Mouse (Mus musculus): Measurements from ENCODE around the gene Ncs1. TPM values are rescaled to one million over a fixed set of nuclear protein-coding genes. Genes with fewer than 3 reads are reported as not detected.

The Ncs1 gene
- polyA plus RNA-seq, 1 experiment from 2014 or later: 95.5 TPM

GRCm38 (mm10) chr2:31305684-31306083 is 60.1 kb downstream of the Ncs1 start:
- no peaks in the 10 kb centered on the region for H3K27me3 ChIP-seq (ENCODE audit: control insufficient read depth, insufficient read depth, low read length)
- DNase-seq (ENCODE audit: low spot score): peak; percentile 52
- no peak overlapping the region for H3K9ac ChIP-seq (ENCODE audit: low read length)
- H3K36me3 ChIP-seq (ENCODE audit: control insufficient read depth, insufficient read depth, low read length): no peaks in the 10 kb centered on the region
- H3K27ac ChIP-seq (ENCODE audit: low read depth, low read length): no peak overlapping the region
- ATAC-seq (ENCODE audit: insufficient read depth, low FRiP score, low TSS enrichment): no peak
- H3K4me1 ChIP-seq (ENCODE audit: control insufficient read depth, insufficient read depth, low read length): no peaks in the 10 kb centered on the region
- H3K4me2 ChIP-seq (ENCODE audit: low read depth): no peak overlapping the region
- no peak overlapping the region for H3K4me3 ChIP-seq (ENCODE audit: low read depth, low read length)
- no peaks in the 10 kb centered on the region for H3K9me3 ChIP-seq (ENCODE audit: control insufficient read depth, low read length)
- WGBS: 45% methylated on average over 4 of the region's 4 CpGs

DNA sequence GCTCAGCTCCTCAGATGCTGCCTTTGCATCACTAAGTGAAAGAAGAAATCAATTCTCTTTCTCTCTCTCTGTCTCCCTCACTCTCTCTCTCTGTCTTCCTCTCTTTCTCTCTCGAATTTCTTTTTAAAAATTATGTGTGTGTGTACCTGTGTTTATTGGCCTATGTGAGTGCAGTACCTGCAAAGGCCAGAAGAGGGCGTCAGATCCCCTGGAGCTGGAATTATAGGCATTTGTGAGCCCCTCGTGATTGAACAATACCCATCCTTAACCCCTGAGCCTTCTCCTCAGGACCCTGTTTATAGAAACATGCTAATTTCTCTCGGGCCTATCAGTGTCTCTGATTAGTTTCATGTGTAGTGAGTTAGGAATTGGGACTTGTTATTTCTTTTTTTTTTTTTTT is 62.6 kb downstream of the Ncs1 start:
- H3K4me2 ChIP-seq (ENCODE audit: low read depth): no peak overlapping the region
- H3K36me3 ChIP-seq (ENCODE audit: control insufficient read depth, insufficient read depth, low read length): no peaks in the 10 kb centered on the region
- ATAC-seq (ENCODE audit: insufficient read depth, low FRiP score, low TSS enrichment): no peak
- H3K27ac ChIP-seq (ENCODE audit: low read depth, low read length): no peak overlapping the region
- no peak overlapping the region for H3K9ac ChIP-seq (ENCODE audit: low read length)
- peaks cover 9% of the 10 kb centered on the region for H3K27me3 ChIP-seq (ENCODE audit: control insufficient read depth, insufficient read depth, low read length)
- DNase-seq (ENCODE audit: low spot score): no peak
- 69% methylated on average over 4 of the region's 4 CpGs for WGBS
- H3K4me3 ChIP-seq (ENCODE audit: low read depth, low read length): no peak overlapping the region
- H3K9me3 ChIP-seq (ENCODE audit: control insufficient read depth, low read length): no peaks in the 10 kb centered on the region
- H3K4me1 ChIP-seq (ENCODE audit: control insufficient read depth, insufficient read depth, low read length): no peaks in the 10 kb centered on the region

GRCm38 (mm10) chr2:31309549-31309948 is 63.9 kb downstream of the Ncs1 start:
- no peak for ATAC-seq (ENCODE audit: insufficient read depth, low FRiP score, low TSS enrichment)
- 54% methylated on average over 15 of the region's 15 CpGs for WGBS
- DNase-seq (ENCODE audit: low spot score): no peak
- Histone ChIP-seq H3K4me3 (ENCODE audit: low read depth, low read length) (no peak overlapping the region), H3K4me1 (ENCODE audit: control insufficient read depth, insufficient read depth, low read length) (no peaks in the 10 kb centered on the region; the same call in 1 of the 2 replicates), H3K27ac (ENCODE audit: low read depth, low read length) (no peak overlapping the region), H3K36me3 (ENCODE audit: control insufficient read depth, insufficient read depth, low read length) (no peaks in the 10 kb centered on the region), H3K9ac (ENCODE audit: low read length) (no peak overlapping the region), H3K4me2 (ENCODE audit: low read depth) (no peak overlapping the region), H3K27me3 (ENCODE audit: control insufficient read depth, insufficient read depth, low read length) (peaks cover 22% of the 10 kb centered on the region), H3K9me3 (ENCODE audit: control insufficient read depth, low read length) (no peaks in the 10 kb centered on the region)

GRCm38 (mm10) chr2:31314007-31314465 is 68.4 kb downstream of the Ncs1 start, which contains the start of gene Hmcn2:
Gene Hmcn2 (plus strand): TSS chr2:31314415.
- Histone ChIP-seq H3K9me3 (ENCODE audit: control insufficient read depth, low read length) (no peaks in the 10 kb centered on the region), H3K4me2 (ENCODE audit: low read depth) (peak within 1 kb of the TSS; percentile 27), H3K9ac (ENCODE audit: low read length) (no peak within 1 kb of the TSS), H3K4me1 (ENCODE audit: control insufficient read depth, insufficient read depth, low read length) (no peaks in the 10 kb centered on the region; the same call in 1 of the 2 replicates), H3K4me3 (ENCODE audit: low read depth, low read length) (peak within 1 kb of the TSS; percentile 13; the same call in 1 of the 2 replicates), H3K27me3 (ENCODE audit: control insufficient read depth, insufficient read depth, low read length) (peaks cover 42% of the 10 kb centered on the region), H3K27ac (ENCODE audit: low read depth, low read length) (no peak within 1 kb of the TSS), H3K36me3 (ENCODE audit: control insufficient read depth, insufficient read depth, low read length) (no peaks in the 10 kb centered on the region)
- 2% methylated on average over 24 of the region's 33 CpGs for WGBS
- no peak for DNase-seq (ENCODE audit: low spot score)
- no peak for ATAC-seq (ENCODE audit: insufficient read depth, low FRiP score, low TSS enrichment)

GRCm38 (mm10) chr2:31318162-31318561 is 72.5 kb downstream of the Ncs1 start:
- Histone ChIP-seq H3K4me1 (ENCODE audit: control insufficient read depth, insufficient read depth, low read length) (no peaks in the 10 kb centered on the region; the same call in 1 of the 2 replicates), H3K36me3 (ENCODE audit: control insufficient read depth, insufficient read depth, low read length) (no peaks in the 10 kb centered on the region), H3K4me3 (ENCODE audit: low read depth, low read length) (no peak overlapping the region), H3K4me2 (ENCODE audit: low read depth) (no peak overlapping the region), H3K27ac (ENCODE audit: low read depth, low read length) (no peak overlapping the region), H3K9ac (ENCODE audit: low read length) (no peak overlapping the region), H3K9me3 (ENCODE audit: control insufficient read depth, low read length) (no peaks in the 10 kb centered on the region), H3K27me3 (ENCODE audit: control insufficient read depth, insufficient read depth, low read length) (peaks cover 34% of the 10 kb centered on the region)
- DNase-seq (ENCODE audit: low spot score) (no peak), ATAC-seq (ENCODE audit: insufficient read depth, low FRiP score, low TSS enrichment) (no peak)
- 30% methylated on average over 2 of the region's 2 CpGs for WGBS

DNA sequence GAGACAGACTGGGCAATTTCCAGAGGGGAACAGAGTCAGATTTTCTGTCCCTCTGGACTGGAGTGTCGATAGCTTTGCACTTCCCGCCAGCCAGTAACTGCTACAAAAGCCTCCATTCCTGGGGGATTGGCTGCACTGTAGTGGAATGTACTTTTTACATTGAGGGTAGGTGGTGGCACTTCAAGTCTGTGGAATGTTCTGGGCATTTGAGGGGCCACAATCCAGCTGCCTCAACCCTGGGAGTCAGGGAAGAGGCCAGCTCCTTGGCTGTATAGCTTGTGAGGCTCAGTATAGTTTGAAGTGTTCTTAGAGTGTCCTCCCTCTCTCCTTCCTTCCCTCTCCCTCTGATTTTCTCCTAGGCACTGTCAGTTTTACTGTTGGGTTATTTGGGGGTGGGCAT is 73.6 kb downstream of the Ncs1 start:
- H3K27me3 ChIP-seq (ENCODE audit: control insufficient read depth, insufficient read depth, low read length): peaks cover 23% of the 10 kb centered on the region
- H3K27ac ChIP-seq (ENCODE audit: low read depth, low read length): no peak overlapping the region
- DNase-seq (ENCODE audit: low spot score): no peak
- no peak for ATAC-seq (ENCODE audit: insufficient read depth, low FRiP score, low TSS enrichment)
- H3K9me3 ChIP-seq (ENCODE audit: control insufficient read depth, low read length): no peaks in the 10 kb centered on the region
- H3K4me1 ChIP-seq (ENCODE audit: control insufficient read depth, insufficient read depth, low read length): no peaks in the 10 kb centered on the region; the same call in 1 of the 2 replicates
- no peaks in the 10 kb centered on the region for H3K36me3 ChIP-seq (ENCODE audit: control insufficient read depth, insufficient read depth, low read length)
- H3K4me3 ChIP-seq (ENCODE audit: low read depth, low read length): no peak overlapping the region
- WGBS: 75% methylated on average over 2 of the region's 2 CpGs
- no peak overlapping the region for H3K4me2 ChIP-seq (ENCODE audit: low read depth)
- H3K9ac ChIP-seq (ENCODE audit: low read length): no peak overlapping the region

- 50% methylated on average over 10 of the region's 10 CpGs for WGBS
- Histone ChIP-seq H3K27me3 (ENCODE audit: control insufficient read depth, insufficient read depth, low read length) (no peaks in the 10 kb centered on the region), H3K9me3 (ENCODE audit: control insufficient read depth, low read length) (no peaks in the 10 kb centered on the region), H3K36me3 (ENCODE audit: control insufficient read depth, insufficient read depth, low read length) (no peaks in the 10 kb centered on the region), H3K4me1 (ENCODE audit: control insufficient read depth, insufficient read depth, low read length) (no peaks in the 10 kb centered on the region), H3K9ac (ENCODE audit: low read length) (no peak overlapping the region), H3K4me2 (ENCODE audit: low read depth) (no peak overlapping the region), H3K4me3 (ENCODE audit: low read depth, low read length) (no peak overlapping the region), H3K27ac (ENCODE audit: low read depth, low read length) (no peak overlapping the region)
- ATAC-seq (ENCODE audit: insufficient read depth, low FRiP score, low TSS enrichment): no peak
- no peak for DNase-seq (ENCODE audit: low spot score)
Observed at GRCm38 (mm10) chr2:31327186-31327585, 81.6 kb downstream of the Ncs1 start.

DNA sequence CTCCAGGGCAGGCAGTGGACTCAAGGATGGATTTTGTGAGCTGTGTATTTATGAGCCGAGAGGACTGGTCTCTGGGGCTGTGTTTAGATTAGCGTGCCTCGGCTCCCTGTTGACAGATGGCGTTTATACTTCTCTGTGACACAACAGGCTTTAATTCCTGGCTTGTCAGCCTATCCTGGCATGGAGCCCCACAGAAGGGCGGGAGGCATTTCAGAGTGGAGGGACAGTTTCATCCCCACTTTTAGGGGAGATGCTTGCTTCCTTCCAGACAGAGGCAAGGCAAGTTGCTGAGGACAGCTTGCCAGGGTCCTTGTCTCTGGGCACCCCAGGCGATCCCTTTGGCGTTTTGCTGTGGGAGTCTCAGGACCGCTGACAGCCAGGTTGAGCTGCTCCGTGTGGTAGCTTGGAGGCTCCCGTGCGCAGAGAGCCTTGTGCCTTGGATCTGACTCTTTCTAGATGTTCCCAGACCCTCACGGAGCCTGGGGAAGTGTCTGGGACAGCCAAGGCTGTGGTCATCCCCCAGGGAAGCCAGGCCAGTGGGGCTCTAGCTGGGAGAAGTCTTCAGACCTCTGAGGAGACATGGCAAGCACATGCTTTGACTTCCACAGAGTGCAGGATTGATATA is 92.2 kb downstream of the Ncs1 start:
- Histone ChIP-seq H3K4me1 (ENCODE audit: control insufficient read depth, insufficient read depth, low read length) (no peaks in the 10 kb centered on the region), H3K27ac (ENCODE audit: low read depth, low read length) (no peak overlapping the region), H3K4me3 (ENCODE audit: low read depth, low read length) (no peak overlapping the region), H3K4me2 (ENCODE audit: low read depth) (no peak overlapping the region), H3K27me3 (ENCODE audit: control insufficient read depth, insufficient read depth, low read length) (no peaks in the 10 kb centered on the region), H3K36me3 (ENCODE audit: control insufficient read depth, insufficient read depth, low read length) (no peaks in the 10 kb centered on the region), H3K9me3 (ENCODE audit: control insufficient read depth, low read length) (no peaks in the 10 kb centered on the region), H3K9ac (ENCODE audit: low read length) (no peak overlapping the region)
- no peak for DNase-seq (ENCODE audit: low spot score)
- ATAC-seq (ENCODE audit: insufficient read depth, low FRiP score, low TSS enrichment): no peak
- WGBS: 51% methylated on average over 12 of the region's 12 CpGs

GRCm38 (mm10) chr2:31339826-31340225 is 94.2 kb downstream of the Ncs1 start:
- no peaks in the 10 kb centered on the region for H3K4me1 ChIP-seq (ENCODE audit: control insufficient read depth, insufficient read depth, low read length)
- ATAC-seq (ENCODE audit: insufficient read depth, low FRiP score, low TSS enrichment): no peak
- peak; percentile 35 for DNase-seq (ENCODE audit: low spot score)
- no peak overlapping the region for H3K4me2 ChIP-seq (ENCODE audit: low read depth)
- H3K9me3 ChIP-seq (ENCODE audit: control insufficient read depth, low read length): no peaks in the 10 kb centered on the region
- no peaks in the 10 kb centered on the region for H3K27me3 ChIP-seq (ENCODE audit: control insufficient read depth, insufficient read depth, low read length)
- no peak overlapping the region for H3K27ac ChIP-seq (ENCODE audit: low read depth, low read length)
- H3K4me3 ChIP-seq (ENCODE audit: low read depth, low read length): no peak overlapping the region
- H3K36me3 ChIP-seq (ENCODE audit: control insufficient read depth, insufficient read depth, low read length): no peaks in the 10 kb centered on the region
- 48% methylated on average over 9 of the region's 9 CpGs for WGBS
- no peak overlapping the region for H3K9ac ChIP-seq (ENCODE audit: low read length)
